Mouse (Mus musculus): ENCODE measurements around the gene Hist2h4. TPM values are rescaled to one million over a fixed set of nuclear protein-coding genes. Genes with fewer than 3 reads are reported as not detected.
"Not testable (repeated sequence)": the region's sequence is repeated elsewhere in the genome, so short reads cannot be mapped to it uniquely, and the experiment has no call there.

Gene Hist2h4
- polyA plus RNA-seq, 1 experiment from 2014 or later = 9.9 TPM

DNA sequence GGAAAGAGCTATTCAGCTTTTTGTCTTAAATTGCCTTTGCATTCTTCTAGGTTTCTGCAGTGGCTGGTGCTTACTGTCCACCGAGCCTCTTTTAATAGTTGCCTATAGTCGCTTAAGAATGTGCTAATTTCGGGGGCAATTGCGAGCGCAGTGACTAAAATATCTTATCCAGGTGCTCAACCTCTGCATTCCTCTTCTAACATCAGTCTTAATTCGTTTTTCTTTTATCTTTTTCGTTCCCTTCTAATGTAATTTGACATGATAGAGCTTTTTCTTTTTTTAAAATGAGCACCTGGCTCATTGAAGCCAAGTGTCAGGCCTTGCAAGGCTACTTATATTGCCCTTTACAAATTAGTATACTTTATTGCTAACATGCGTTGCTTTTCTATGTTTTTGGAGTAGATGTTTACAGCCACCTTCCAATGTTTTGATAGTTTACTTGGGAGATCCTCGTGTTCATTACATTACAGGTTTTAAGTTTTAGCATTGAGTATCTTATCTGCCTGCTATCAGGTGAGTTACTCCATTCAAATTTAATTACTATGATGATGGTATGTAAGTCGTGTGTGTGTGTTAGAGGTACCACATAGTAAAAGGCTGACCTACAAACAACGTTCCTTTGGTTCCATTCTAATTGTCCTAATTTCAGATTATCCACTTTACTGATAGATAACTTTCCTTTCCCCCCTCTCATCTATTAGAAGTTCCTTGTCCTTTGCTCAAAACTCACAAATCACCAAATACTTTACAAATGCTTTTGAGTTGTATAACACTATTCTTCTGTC is 15.6 kb downstream of the Hist2h4 start:
- Histone ChIP-seq H3K4me3 (replicated peaks; ENCODE audit: low read depth, low read length) (peak overlapping the region; percentile 36), H3K36me3 (ENCODE audit: insufficient read depth, low read length) (no peaks in the 10 kb centered on the region), H3K4me2 (ENCODE audit: low read length) (peak overlapping the region; percentile 51), H3K9me3 (replicated peaks; ENCODE audit: low read length) (no peaks in the 10 kb centered on the region), H3K27me3 (ENCODE audit: insufficient read depth, low read length) (no peaks in the 10 kb centered on the region), H3K4me1 (replicated peaks; ENCODE audit: insufficient read depth, low read length) (peaks cover 11% of the 10 kb centered on the region), H3K27ac (peak overlapping the region; percentile 52; the same call in 1 of the 2 replicates), H3K9ac (ENCODE audit: low read depth, low read length) (peak overlapping the region; percentile 55)
- no peak for TF ChIP-seq CTCF (IDR thresholded peaks at IDR 0.05; ENCODE audit: low read depth)
- WGBS = 6% methylated on average over 11 of the region's 11 CpGs
- DNase-seq (ENCODE audit: low spot score) (no peak), ATAC-seq (replicated peaks; ENCODE audit: low FRiP score, low read depth) (no peak)

DNA sequence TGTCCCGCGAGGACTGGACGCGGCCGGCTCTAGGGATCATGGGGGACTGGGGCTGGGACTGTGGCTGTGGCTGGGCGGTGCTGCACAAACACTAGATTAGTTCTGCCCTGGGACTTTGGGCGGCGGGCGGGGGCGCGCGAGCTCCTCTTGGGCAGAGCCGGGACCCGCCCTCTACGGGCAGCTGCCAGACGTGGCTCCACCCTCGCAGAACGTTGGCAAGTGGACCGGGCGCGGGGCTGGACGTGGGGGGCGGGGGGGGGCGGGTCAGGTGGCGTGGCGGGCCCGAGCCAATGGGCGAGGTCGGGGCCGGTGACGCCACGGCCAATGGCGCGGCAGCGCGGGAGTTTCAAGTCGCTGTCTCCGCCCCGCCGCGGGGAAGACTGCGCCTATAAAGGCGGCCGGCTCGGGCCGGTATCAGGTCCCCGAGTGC is 16.7 kb downstream of the Hist2h4 start, which contains the start of gene Hist2h3c1:
Hist2h3c1 (plus strand) TSS at position 259 of the 430 bp plus-strand sequence.
- WGBS = 0% methylated on average over 1 of the region's 47 CpGs
- not testable (repeated sequence) for H3K9me3 ChIP-seq (replicated peaks; ENCODE audit: low read length); H3K27me3 ChIP-seq (ENCODE audit: insufficient read depth, low read length); DNase-seq (ENCODE audit: low spot score); H3K36me3 ChIP-seq (ENCODE audit: insufficient read depth, low read length)
- ATAC-seq (replicated peaks; ENCODE audit: low FRiP score, low read depth) = peak; percentile 93
- H3K27ac ChIP-seq = peak within 1 kb of the TSS; percentile 83; the same call in 1 of the 2 replicates
- H3K4me1 ChIP-seq (replicated peaks; ENCODE audit: insufficient read depth, low read length) = peaks cover 11% of the 10 kb centered on the region
- H3K4me3 ChIP-seq (replicated peaks; ENCODE audit: low read depth, low read length) = peak within 1 kb of the TSS; percentile 36
- H3K9ac ChIP-seq (ENCODE audit: low read depth, low read length) = peak within 1 kb of the TSS; percentile 55
- H3K4me2 ChIP-seq (ENCODE audit: low read length) = peak within 1 kb of the TSS; percentile 51

- not testable (repeated sequence) for H3K9ac ChIP-seq (ENCODE audit: low read depth, low read length); H3K4me2 ChIP-seq (ENCODE audit: low read length); DNase-seq (ENCODE audit: low spot score); H3K27me3 ChIP-seq (ENCODE audit: insufficient read depth, low read length); H3K36me3 ChIP-seq (ENCODE audit: insufficient read depth, low read length); H3K9me3 ChIP-seq (replicated peaks; ENCODE audit: low read length); ATAC-seq (replicated peaks; ENCODE audit: low FRiP score, low read depth)
- 1% methylated on average over 10 of the region's 21 CpGs for WGBS
- Histone ChIP-seq H3K27ac (peak overlapping the region; percentile 83; the same call in 1 of the 2 replicates), H3K4me3 (replicated peaks; ENCODE audit: low read depth, low read length) (0 out of 2 replicates have a peak overlapping the region, but pooled peaks have one; percentile 14), H3K4me1 (replicated peaks; ENCODE audit: insufficient read depth, low read length) (peaks cover 11% of the 10 kb centered on the region)
Observed at GRCm38 (mm10) chr3:96246018-96246417, 17.1 kb downstream of the Hist2h4 start.

GRCm38 (mm10) chr3:96245003-96245886 is 17.9 kb downstream of the Hist2h4 start, which contains the start of gene Hist2h2aa1:
TSS of gene Hist2h2aa1 (plus strand) at chr3:96245497.
- DNase-seq (ENCODE audit: low spot score) = peak; percentile 75
- Histone ChIP-seq H3K4me1 (replicated peaks; ENCODE audit: insufficient read depth, low read length) (peaks cover 11% of the 10 kb centered on the region), H3K9ac (ENCODE audit: low read depth, low read length) (peak within 1 kb of the TSS; percentile 78), H3K4me3 (replicated peaks; ENCODE audit: low read depth, low read length) (peak within 1 kb of the TSS; percentile 48), H3K27ac (peak within 1 kb of the TSS; percentile 94), H3K4me2 (ENCODE audit: low read length) (peak within 1 kb of the TSS; percentile 59)
- peak; percentile 86 for ATAC-seq (replicated peaks; ENCODE audit: low FRiP score, low read depth)
- not testable (repeated sequence) for H3K9me3 ChIP-seq (replicated peaks; ENCODE audit: low read length); H3K36me3 ChIP-seq (ENCODE audit: insufficient read depth, low read length); H3K27me3 ChIP-seq (ENCODE audit: insufficient read depth, low read length)
- 0% methylated on average over 19 of the region's 88 CpGs for WGBS

DNA sequence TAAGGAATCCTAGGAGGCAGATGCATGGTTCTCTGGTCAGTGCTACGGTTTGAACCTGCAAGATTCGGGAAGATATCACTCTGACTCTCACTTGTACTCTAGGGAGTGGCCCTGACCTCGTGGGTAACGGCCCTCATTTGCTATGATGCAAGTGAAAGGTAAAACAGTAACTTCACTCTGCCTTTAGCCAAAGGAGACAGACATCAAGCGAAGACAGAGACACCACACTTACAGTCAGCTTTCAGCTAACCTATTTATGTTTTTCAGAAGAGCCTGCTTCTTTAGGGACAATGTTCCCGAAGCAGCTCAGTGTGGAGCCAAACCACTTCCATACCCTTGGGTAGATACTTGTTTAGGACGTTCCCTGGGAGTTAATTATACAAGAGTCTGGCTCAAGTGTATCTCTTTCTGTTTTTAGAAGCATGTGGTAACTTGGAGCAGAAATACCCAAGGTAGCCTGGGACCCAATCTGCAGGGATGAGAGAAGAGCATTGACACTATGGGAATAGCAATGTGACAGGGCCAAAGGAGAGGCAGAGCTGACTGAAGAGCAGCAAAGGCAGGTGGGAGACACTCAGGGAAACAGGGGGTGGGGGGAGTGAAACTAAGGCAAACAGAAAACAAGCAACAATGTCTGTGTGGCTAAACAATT is 19.1 kb downstream of the Hist2h4 start:
- peak overlapping the region; percentile 94 for H3K27ac ChIP-seq
- ATAC-seq (replicated peaks; ENCODE audit: low FRiP score, low read depth) (no peak), DNase-seq (ENCODE audit: low spot score) (no peak)
- peaks cover 11% of the 10 kb centered on the region for H3K4me1 ChIP-seq (replicated peaks; ENCODE audit: insufficient read depth, low read length)
- no peaks in the 10 kb centered on the region for H3K36me3 ChIP-seq (ENCODE audit: insufficient read depth, low read length)
- H3K27me3 ChIP-seq (ENCODE audit: insufficient read depth, low read length) = no peaks in the 10 kb centered on the region
- 0 out of 2 replicates have a peak overlapping the region, but pooled peaks have one; percentile 78 for H3K9ac ChIP-seq (ENCODE audit: low read depth, low read length)
- 64% methylated on average over 7 of the region's 7 CpGs for WGBS
- H3K4me2 ChIP-seq (ENCODE audit: low read length) = peak overlapping the region; percentile 59
- TF ChIP-seq CTCF (IDR thresholded peaks at IDR 0.05; ENCODE audit: low read depth) = no peak
- no peaks in the 10 kb centered on the region for H3K9me3 ChIP-seq (replicated peaks; ENCODE audit: low read length)
- H3K4me3 ChIP-seq (replicated peaks; ENCODE audit: low read depth, low read length) = peak overlapping the region; percentile 48

DNA sequence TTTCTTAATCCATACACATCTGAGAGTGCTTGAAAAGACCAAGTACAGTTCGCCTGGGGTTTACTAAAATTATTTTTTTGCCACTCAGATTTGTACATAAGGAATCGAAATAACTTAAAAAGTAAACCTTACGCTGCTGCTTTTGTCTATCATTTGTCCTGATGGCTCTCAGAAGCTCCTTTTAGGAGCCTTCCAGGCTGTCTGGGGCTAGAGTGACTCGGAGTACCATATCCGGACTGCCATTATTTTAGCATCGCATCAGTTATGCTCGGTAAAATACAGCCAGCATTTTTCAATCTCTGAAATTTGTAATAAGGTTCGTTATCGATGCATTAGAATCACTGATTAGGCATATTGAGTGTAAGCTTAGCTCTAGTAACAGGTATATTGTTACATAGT is 22.3 kb downstream of the Hist2h4 start:
- H3K4me2 ChIP-seq (ENCODE audit: low read length) = peak overlapping the region; percentile 30
- H3K27ac ChIP-seq = peak overlapping the region; percentile 61
- WGBS = 79% methylated on average over 9 of the region's 9 CpGs
- H3K9ac ChIP-seq (ENCODE audit: low read depth, low read length) = 0 out of 2 replicates have a peak overlapping the region, but pooled peaks have one; percentile 14
- ATAC-seq (replicated peaks; ENCODE audit: low FRiP score, low read depth) = no peak
- no peaks in the 10 kb centered on the region for H3K36me3 ChIP-seq (ENCODE audit: insufficient read depth, low read length)
- H3K4me3 ChIP-seq (replicated peaks; ENCODE audit: low read depth, low read length) = no peak overlapping the region
- peaks cover 19% of the 10 kb centered on the region for H3K4me1 ChIP-seq (replicated peaks; ENCODE audit: insufficient read depth, low read length)
- no peak for TF ChIP-seq CTCF (IDR thresholded peaks at IDR 0.05; ENCODE audit: low read depth)
- H3K27me3 ChIP-seq (ENCODE audit: insufficient read depth, low read length) = no peaks in the 10 kb centered on the region
- DNase-seq (ENCODE audit: low spot score) = no peak
- H3K9me3 ChIP-seq (replicated peaks; ENCODE audit: low read length) = no peaks in the 10 kb centered on the region

DNA sequence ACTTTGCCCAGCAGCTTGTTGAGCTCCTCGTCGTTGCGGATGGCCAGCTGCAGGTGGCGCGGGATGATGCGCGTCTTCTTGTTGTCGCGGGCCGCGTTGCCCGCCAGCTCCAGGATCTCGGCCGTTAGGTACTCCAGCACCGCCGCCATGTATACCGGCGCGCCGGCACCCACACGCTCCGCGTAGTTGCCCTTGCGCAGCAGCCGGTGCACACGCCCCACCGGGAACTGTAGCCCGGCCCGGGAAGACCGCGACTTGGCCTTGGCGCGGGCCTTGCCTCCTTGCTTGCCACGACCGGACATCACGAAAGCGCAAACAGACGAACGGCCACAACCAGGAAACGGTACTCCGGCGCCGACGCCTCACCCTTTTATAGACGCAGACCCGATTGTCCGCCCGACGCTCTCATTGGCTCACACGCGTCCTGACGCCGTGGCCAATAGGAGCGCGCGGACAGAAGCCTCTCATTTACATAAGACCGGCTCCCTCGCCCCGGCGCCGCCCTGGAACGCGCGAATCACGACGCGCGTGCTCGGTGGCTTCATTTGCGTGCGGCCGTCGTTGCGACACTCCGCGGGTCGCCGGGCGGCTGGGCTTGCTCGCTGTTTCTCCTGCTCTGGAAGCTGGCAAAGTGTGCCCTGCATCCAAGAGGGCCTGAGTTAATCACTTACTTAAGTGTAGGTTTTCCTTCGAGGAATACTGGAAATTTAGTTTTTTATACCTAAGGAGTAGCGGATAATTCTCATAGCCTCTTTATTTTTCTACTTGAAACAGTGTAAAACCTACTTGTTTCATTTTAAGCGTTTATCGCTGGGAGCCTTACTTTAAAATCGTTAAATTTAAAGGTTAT is 22.9 kb downstream of the Hist2h4 start, which contains the start of gene Hist2h2aa2:
Hist2h2aa2 (minus strand) TSS at position 328 of the 850 bp plus-strand sequence.
- peak; percentile 85 for DNase-seq (ENCODE audit: low spot score)
- WGBS = 5% methylated on average over 27 of the region's 85 CpGs

More for the DNA sequence above, 22.9 kb downstream of the Hist2h4 start, which contains the start of gene Hist2h2aa2:
- not testable (repeated sequence) for H3K9me3 ChIP-seq (replicated peaks; ENCODE audit: low read length); H3K36me3 ChIP-seq (ENCODE audit: insufficient read depth, low read length); H3K27me3 ChIP-seq (ENCODE audit: insufficient read depth, low read length)
- Histone ChIP-seq H3K4me1 (replicated peaks; ENCODE audit: insufficient read depth, low read length) (peaks cover 19% of the 10 kb centered on the region), H3K4me2 (ENCODE audit: low read length) (peak within 1 kb of the TSS; percentile 34), H3K4me3 (replicated peaks; ENCODE audit: low read depth, low read length) (0 out of 2 replicates have a peak within 1 kb of the TSS, but pooled peaks have one; percentile 23), H3K27ac (peak within 1 kb of the TSS; percentile 82), H3K9ac (ENCODE audit: low read depth, low read length) (0 out of 2 replicates have a peak within 1 kb of the TSS, but pooled peaks have one; percentile 47)
- peak; percentile 84 for ATAC-seq (replicated peaks; ENCODE audit: low FRiP score, low read depth)

Data from kidney, postnatal 0 days (tissue).